Mouse (Mus musculus): ENCODE measurements around the gene Sult2b1.

Sult2b1 gene

GRCm38 (mm10) chr7:45695098-45695497 lies 89.4 kb downstream of the Sult2b1 start:
- DNase-seq (ENCODE audit: low read depth, low spot score), result no peak

GRCm38 (mm10) chr7:45693921-45694591 lies 90.4 kb downstream of the Sult2b1 start, which contains the start of gene Sec1:
Sec1 (minus strand) TSS chr7:45694402.
- DNase-seq (ENCODE audit: low read depth, low spot score), result peak; percentile 77

- DNase-seq (ENCODE audit: low read depth, low spot score), result no peak
These were observed 92.1 kb downstream of the Sult2b1 start for GRCm38 (mm10) chr7:45692364-45692763.

GRCm38 (mm10) chr7:45689800-45690199 lies 94.7 kb downstream of the Sult2b1 start:
- no peak for DNase-seq (ENCODE audit: low read depth, low spot score)

- no peak for DNase-seq (ENCODE audit: low read depth, low spot score)
These were observed 95.4 kb downstream of the Sult2b1 start for GRCm38 (mm10) chr7:45689099-45689498.

DNA sequence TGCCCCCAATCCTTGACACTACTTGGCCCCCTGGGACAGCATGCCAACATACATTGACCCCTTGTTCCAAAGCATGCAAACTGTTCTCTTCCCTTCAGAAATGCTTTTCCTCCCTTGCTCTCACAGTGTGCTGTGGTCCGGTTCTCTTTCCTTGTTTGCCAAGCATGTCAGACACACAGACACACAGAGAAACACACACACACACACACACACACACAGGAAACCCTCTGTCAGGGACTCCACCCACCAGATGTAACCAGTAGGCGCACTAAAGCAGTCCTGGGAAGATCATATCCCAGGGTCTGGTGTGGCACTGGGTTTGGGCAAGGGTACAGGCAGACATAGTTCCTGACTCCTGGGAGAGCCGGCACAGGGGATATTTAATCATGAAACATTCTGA lies 97.6 kb downstream of the Sult2b1 start:
- DNase-seq (ENCODE audit: low read depth, low spot score), result no peak

DNA sequence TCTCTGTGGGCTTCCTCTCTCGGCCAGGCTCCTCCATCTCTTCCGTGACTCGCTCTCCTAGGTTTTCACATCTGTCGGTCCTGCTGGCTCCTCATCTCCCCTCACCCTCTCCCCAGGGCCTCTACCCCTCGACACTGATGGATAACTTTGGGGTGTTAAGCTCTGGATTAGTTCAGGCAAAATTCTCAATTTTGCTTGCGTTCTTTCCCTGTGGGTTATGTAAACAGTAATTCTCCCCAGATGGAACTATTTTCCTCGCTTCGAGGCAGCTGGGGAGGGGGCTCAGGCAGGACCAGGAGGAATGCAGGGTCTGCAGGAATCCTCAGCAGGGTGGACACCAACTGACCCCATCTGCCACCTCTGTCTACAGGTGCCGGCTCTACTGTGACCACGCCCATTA lies 98.7 kb downstream of the Sult2b1 start:
- no peak for DNase-seq (ENCODE audit: low read depth, low spot score)

DNA sequence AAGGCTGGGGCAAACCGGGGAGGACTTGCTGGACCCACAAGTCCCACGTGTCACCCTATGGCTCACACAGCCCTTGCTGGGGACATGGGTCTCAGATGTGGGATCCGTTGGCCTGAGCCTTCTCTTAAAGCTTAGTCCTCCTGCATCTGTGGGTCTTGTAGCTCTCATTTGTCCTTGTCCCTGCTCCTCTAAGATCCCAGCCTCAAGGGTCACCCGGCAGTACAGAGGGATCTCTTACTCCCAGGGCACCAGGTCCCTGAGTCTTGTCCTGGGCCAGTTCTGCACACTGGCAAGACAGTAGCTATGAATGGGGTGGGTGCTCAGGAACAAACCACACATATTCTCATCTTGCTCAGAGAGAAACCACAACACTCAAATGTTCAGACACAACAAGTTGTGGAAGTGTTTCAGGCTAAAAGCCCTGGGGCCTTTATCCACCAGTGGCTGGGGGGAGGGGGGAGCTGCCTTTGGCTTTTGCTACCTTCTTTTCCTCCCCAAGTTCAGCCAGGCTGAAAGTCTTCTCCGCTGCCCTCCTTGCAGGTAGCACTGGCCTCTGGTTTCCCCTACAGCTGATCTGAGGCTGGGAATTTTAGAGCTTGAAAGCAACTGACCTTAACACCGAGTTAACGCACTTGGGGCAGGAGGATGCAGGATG lies 100.9 kb downstream of the Sult2b1 start, which contains the start of gene Ntn5:
TSS of gene Ntn5 (plus strand) at position 627 of the 655 bp plus-strand sequence.
- DNase-seq (ENCODE audit: low read depth, low spot score), result no peak

- DNase-seq (ENCODE audit: low read depth, low spot score), result peak; percentile 94
These were observed 102.0 kb downstream of the Sult2b1 start for GRCm38 (mm10) chr7:45682144-45683126.

DNA sequence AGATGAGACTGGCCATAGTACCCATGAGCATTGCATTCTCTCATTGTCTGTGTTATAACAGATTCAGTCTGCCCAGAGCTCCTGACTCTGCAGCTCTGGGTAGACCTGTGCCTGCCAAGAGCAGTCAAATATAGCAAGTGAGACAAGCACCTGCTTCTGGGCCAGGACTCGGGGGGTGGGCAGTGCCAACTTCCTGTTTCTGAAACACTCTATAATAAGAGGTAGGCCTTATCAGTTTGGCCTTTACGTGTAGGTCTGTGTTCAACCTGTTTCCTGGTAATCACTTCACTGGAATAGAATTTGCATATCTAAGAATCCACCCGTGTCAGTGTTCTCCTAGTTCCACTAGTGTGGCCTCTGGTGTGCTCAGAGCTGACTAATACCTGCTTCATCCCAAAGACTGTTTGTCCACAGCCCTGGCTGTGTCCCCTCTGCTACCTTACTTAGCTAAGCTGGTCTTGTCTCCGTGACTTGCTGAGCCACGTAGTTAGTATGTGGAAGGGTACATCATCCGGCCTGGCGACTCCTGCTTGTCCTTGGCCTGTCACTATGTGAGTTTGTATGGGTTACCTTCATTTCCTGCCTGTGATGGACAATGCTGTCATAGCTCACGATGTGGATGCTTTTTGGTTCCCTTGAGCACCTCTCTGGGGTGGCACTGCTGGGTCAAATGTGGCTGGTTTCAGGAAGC lies 103.3 kb downstream of the Sult2b1 start:
- no peak for DNase-seq (ENCODE audit: low read depth, low spot score)

Data from ZHBTc4 (cell line).